Mouse (Mus musculus) T-helper 1 cell (primary cell): ENCODE data around the gene Ccl21b.
"Not testable (repeated sequence)": the region's sequence is repeated elsewhere in the genome, so short reads cannot be mapped to it uniquely, and the experiment has no call there.

Experiments
- in situ Hi-C: fragments of 300-600 bp; cut with MboI, MseI; formaldehyde crosslinking; loops from one replicate; pipeline ENCODE4 v1.15.1; 2025; ENCODE audit warnings: high pct_unique_total_duplicates

The Ccl21b gene

DNA sequence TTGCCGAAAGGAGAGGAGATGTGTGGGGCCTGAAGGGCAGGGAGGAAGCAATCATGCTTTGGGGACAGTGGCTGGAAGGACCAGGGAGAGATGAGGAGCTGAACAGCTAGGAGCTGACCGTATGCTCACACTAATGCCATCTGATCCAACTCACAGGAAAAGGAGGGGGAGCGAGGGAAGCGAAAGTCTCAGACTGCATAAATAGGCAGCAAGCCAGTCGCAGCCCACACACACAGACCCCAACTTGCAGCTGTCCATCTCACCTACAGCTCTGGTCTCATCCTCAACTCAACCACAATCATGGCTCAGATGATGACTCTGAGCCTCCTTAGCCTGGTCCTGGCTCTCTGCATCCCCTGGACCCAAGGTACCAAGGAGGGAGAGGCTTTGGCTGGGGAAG, at the start of gene Ccl21b:
Ccl21b (plus strand) TSS at position 301 of the 400 bp plus-strand sequence.
- in situ Hi-C loops: not testable (repeated sequence)

DNA sequence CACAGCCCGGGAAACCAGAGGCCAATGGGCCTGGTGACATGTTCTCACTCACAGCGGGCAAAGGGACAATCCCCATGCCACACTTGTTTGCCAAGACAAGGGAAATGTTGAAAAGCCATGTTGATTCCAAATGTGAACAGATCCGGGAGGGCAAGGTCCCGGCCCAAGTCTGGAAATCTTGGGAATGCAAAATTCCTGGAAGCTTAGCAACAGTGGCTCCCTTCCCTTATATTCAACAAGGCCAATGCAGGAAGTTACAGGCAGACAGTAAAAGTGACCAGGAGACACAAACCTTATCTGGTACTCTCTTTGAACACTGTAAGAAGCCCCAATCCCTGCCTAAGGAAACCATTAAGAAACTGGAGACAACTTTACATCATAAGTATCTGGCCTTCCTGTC, 15.2 kb upstream of the Ccl21b start, which contains the start of gene Gm10600:
Gm10600 (plus strand) TSS at position 301 of the 400 bp plus-strand sequence.
- in situ Hi-C loops: not testable (repeated sequence)

DNA sequence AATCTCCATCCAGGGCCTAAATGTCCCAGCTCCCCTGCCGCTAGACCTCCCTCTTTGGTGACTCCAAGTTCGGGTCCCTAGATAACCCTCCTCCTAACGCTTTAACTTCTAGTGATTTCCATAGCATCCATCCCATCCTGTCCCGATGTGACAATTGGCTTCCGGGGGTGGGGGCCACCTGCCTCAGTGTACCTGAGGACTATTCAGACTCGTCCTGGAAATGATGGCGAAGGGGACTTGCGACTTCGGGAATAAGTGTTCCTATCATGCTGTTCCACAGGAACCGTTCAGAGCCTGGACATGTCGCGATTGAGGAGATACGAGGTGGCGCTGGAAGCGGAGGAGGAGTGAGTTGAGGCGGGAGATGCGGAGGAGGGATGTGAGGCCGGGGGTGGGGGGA, 38.4 kb downstream of the Ccl21b start, which contains the start of gene Gm21953:
Gm21953 (plus strand) TSS at position 301 of the 400 bp plus-strand sequence.
- in situ Hi-C loops: not testable (repeated sequence)
